In genomic region chrX:36804196-36804595, GRCm38 (mm10) we compare ENCODE assay signal across 10 mouse cellular contexts. TPM values are rescaled to one million over a fixed set of nuclear protein-coding genes. Genes with fewer than 3 reads are reported as not detected.
DNase-seq lines count a peak whose midpoint lies in the region; ATAC-seq and TF ChIP-seq lines count a peak whose summit lies in the region.
"Had no signal": no experiment of that assay in that cellular context is flagged by ENCODE, and none has a peak within 500 bp of the region (broad histone marks: within the 10 kb centered on the region; RNA-seq: fewer than 3 reads in every experiment).

No protein-coding gene starts in this region.

- WGBS in heart, adult 2 months: 35% methylated on average over 5 of the region's 5 CpGs
- WGBS in heart, embryonic 12.5 days: 65% methylated on average over 5 of the region's 5 CpGs
- WGBS in forebrain, embryonic 13.5 days: 74% methylated on average over 5 of the region's 5 CpGs

- no peaks in the 10 kb centered on the region for H3K36me3 ChIP-seq in heart, adult 2 months (ENCODE audit: control insufficient read depth, insufficient read depth, low read length)
- no peaks in the 10 kb centered on the region for H3K36me3 ChIP-seq in heart, embryonic 12.5 days
- H3K36me3 ChIP-seq in myocyte (ENCODE audit: control insufficient read depth, insufficient read depth): no peaks in the 10 kb centered on the region
- no peaks in the 10 kb centered on the region for H3K36me3 ChIP-seq in forebrain, embryonic 13.5 days (ENCODE audit: poor library complexity, severe bottlenecking)

- intact Hi-C loops in heart, adult 2 months (cut with DNase I): no loop called here

- H3K9me3 ChIP-seq in heart, embryonic 12.5 days (replicated peaks): no peaks in the 10 kb centered on the region
- no peaks in the 10 kb centered on the region for H3K9me3 ChIP-seq in forebrain, embryonic 13.5 days (replicated peaks)

- no peak for TF ChIP-seq EP300 in heart, adult 2 months (IDR thresholded peaks at IDR 0.05; ENCODE audit: insufficient read depth, low read depth, low read length)

- no peaks in the 10 kb centered on the region for H3K27me3 ChIP-seq in heart, adult 2 months (ENCODE audit: control insufficient read depth, insufficient read depth, low read length)
- H3K27me3 ChIP-seq in heart, embryonic 12.5 days (replicated peaks): no peaks in the 10 kb centered on the region
- no peaks in the 10 kb centered on the region for H3K27me3 ChIP-seq in myocyte (ENCODE audit: control insufficient read depth, insufficient read depth, insufficient read length)
- H3K27me3 ChIP-seq in forebrain, embryonic 13.5 days: no peaks in the 10 kb centered on the region

- no peak for ATAC-seq in heart, embryonic 12.5 days (ENCODE audit: insufficient number of reproducible peaks, low FRiP score)
- ATAC-seq in forebrain, embryonic 13.5 days: no peak
- ATAC-seq: CD4-positive, CD25-positive, alpha-beta regulatory T cell, adult 4 months; liver, postnatal 0 days had no signal

- no peak overlapping the region for H3K9ac ChIP-seq in heart, adult 2 months (ENCODE audit: low read depth, low read length)
- H3K9ac ChIP-seq in heart, embryonic 12.5 days: no peak overlapping the region
- no peak overlapping the region for H3K9ac ChIP-seq in forebrain, embryonic 13.5 days
- H3K9ac ChIP-seq: liver, postnatal 0 days had no signal

- no peaks in the 10 kb centered on the region for H3K4me1 ChIP-seq in heart, adult 2 months (ENCODE audit: control insufficient read depth, insufficient read depth, low read length)
- peaks cover 6% of the 10 kb centered on the region; the same call in 1 of the 2 replicates for H3K4me1 ChIP-seq in heart, embryonic 12.5 days (replicated peaks)
- peaks cover 7% of the 10 kb centered on the region for H3K4me1 ChIP-seq in forebrain, embryonic 13.5 days

- H3K4me3 ChIP-seq in heart, adult 2 months: no peak overlapping the region
- H3K4me3 ChIP-seq in heart, embryonic 12.5 days: no peak overlapping the region
- H3K4me3 ChIP-seq in myocyte: no peak overlapping the region
- H3K4me3 ChIP-seq in layer of hippocampus, adult 2 months: no peak overlapping the region
- no peak overlapping the region for H3K4me3 ChIP-seq in forebrain, embryonic 13.5 days

- no peaks in the 10 kb centered on the region for H3K79me2 ChIP-seq in heart, adult 2 months (replicated peaks; ENCODE audit: control insufficient read depth, insufficient read depth, low read length)
- H3K79me2 ChIP-seq in myocyte (ENCODE audit: control insufficient read depth, insufficient read depth): no peaks in the 10 kb centered on the region

- no peak overlapping the region for H3K27ac ChIP-seq in heart, adult 2 months
- no peak overlapping the region for H3K27ac ChIP-seq in heart, embryonic 12.5 days (ENCODE audit: poor library complexity, severe bottlenecking)
- no peak overlapping the region for H3K27ac ChIP-seq in layer of hippocampus, adult 2 months
- no peak overlapping the region for H3K27ac ChIP-seq in forebrain, embryonic 13.5 days

- DNase-seq in heart, adult 2 months: peak; percentile 54 to 70
- peak; percentile 60 for DNase-seq in gastrocnemius, adult 18-20 months (ENCODE audit: low spot score)
- DNase-seq in kidney, adult 8-10 months: peak; percentile 63 to 75
- DNase-seq in layer of hippocampus, adult 2 months (ENCODE audit: low spot score in 2 of 2): no peak
- DNase-seq in urinary bladder, postnatal 10 days (ENCODE audit: low spot score): no peak
- DNase-seq: liver, postnatal 0 days had no signal

- H3ac ChIP-seq in myocyte (ENCODE audit: control insufficient read depth, insufficient read length): no peak overlapping the region

- TF ChIP-seq POLR2A in heart, adult 2 months (IDR thresholded peaks at IDR 0.05; ENCODE audit: insufficient read depth, low read depth, low read length): no peak
- no peak for TF ChIP-seq POLR2A in myocyte (IDR thresholded peaks at IDR 0.05; ENCODE audit: insufficient read length, low read depth)

- no peak for TF ChIP-seq CTCF in heart, adult 2 months (IDR thresholded peaks at IDR 0.05)
- TF ChIP-seq CTCF in layer of hippocampus, adult 2 months (conservative IDR thresholded peaks at IDR 0.05): no peak

- H3K4me2 ChIP-seq in heart, embryonic 12.5 days: no peak overlapping the region
- no peak overlapping the region for H3K4me2 ChIP-seq in myocyte (ENCODE audit: low read depth)
- H3K4me2 ChIP-seq in forebrain, embryonic 13.5 days: no peak overlapping the region

TF ChIP-seq in myocyte, 11 proteins besides CTCF, POLR2A, EP300 and RAD21:
- TF ChIP-seq CEBPB (IDR thresholded peaks at IDR 0.05; ENCODE audit: insufficient read depth, poor library complexity, severe bottlenecking): 0 out of 2 replicates have a peak, but pooled peaks have one; percentile 35
- no peak for TF ChIP-seq USF1 (IDR thresholded peaks at IDR 0.05; ENCODE audit: low read depth)
- TF ChIP-seq TCF3 (IDR thresholded peaks at IDR 0.05; ENCODE audit: insufficient read length, low read depth): no peak

RNA-seq across cellular contexts. Expression of gene Slc25a5, which starts 8.7 kb away (rescaled TPM):
- 100 to 1,000 TPM; 352 to 447 TPM for total RNA-seq in heart, adult 2 months (2021)
- 425 and 550 TPM in 2 replicates for polyA plus RNA-seq in heart, adult 2 months (2012; rRNA removed)
- polyA plus RNA-seq in heart, embryonic 12.5 days (2016; fragmentation: Nextera tagmentation; extraction: Ambion mirVana): 989 and 1,024 TPM in 2 replicates
- total RNA-seq in gastrocnemius, adult 18-20 months (2021): 10 to 100 TPM; 58.6 to 65.0 TPM
- 684 TPM for polyA plus RNA-seq in myocyte (2012; fragmentation: generic; extraction: Trizol)
- total RNA-seq in layer of hippocampus, adult 2 months (2021): 100 to 1,000 TPM; 325 to 333 TPM
- 749 and 783 TPM in 2 replicates for polyA plus RNA-seq in forebrain, embryonic 13.5 days (2015; fragmentation: Nextera tagmentation; extraction: Ambion mirVana)

Comparison
In these comparisons a context has a peak if more than half of its experiments do, and no peak if none do; other contexts are left out.
1. DNase-seq: peak in heart, adult 2 months (2 of 2), gastrocnemius, adult 18-20 months (single experiment) and kidney, adult 8-10 months (2 of 2); none in layer of hippocampus, adult 2 months (0 of 2) and urinary bladder, postnatal 10 days (single experiment).